Mouse (Mus musculus) heart, postnatal 36 days (tissue): ENCODE measurements around the gene Ms4a10. TPM values are rescaled to one million over a fixed set of nuclear protein-coding genes. Genes with fewer than 3 reads are reported as not detected.

Experiments
- DNase-seq, 2 experiments: peaks; one replicate each; pipeline ENCODE4 v3.0.0; 2021 to 2022
- intact Hi-C: fragments of 180-260 bp; cut with DNase I; formaldehyde crosslinking; loops from one replicate; pipeline ENCODE4 v1.15.1; 2025
- total RNA-seq, 2 experiments: library from RNA; stranded (reverse); gene quantifications; 2 replicates each; pipeline ENCODE4 v1.2.3; 2021

Ms4a10 gene
- not detected for total RNA-seq

GRCm38 (mm10) chr19:10974238-10974865 lies at the start of gene Ms4a10:
Ms4a10 (minus strand) TSS chr19:10974670.
- peak in 1 of 2 experiments; percentile 10 for DNase-seq
- intact Hi-C loops = no loop called here

GRCm38 (mm10) chr19:11022382-11022781 lies 47.9 kb upstream of the Ms4a10 start:
- intact Hi-C loops = no loop called here
- no peak for DNase-seq

DNA sequence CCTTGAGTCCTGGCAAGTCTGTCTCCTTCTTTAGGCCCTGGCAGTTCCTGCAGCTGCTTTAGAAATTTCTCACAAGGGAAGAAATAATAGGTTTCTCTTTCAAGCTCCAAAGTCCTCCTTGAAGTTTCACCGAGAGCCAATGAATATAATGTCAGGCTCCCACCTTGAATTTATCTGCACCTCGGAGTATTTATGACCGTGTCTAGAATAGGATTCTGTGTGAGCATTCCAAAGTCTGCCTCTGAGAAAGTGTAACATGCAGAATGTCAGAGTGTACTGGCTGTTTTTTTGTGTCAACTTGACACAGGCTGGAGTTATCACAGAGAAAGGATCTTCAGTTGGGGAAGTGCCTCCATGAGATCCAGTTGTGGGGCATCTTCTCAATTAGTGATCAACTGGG lies 43.4 kb upstream of the Ms4a10 start, which contains the start of gene Ms4a18:
Gene Ms4a18 (minus strand): TSS at position 141 of the 400 bp plus-strand sequence.
- intact Hi-C loops = no loop called here
- no peak for DNase-seq

GRCm38 (mm10) chr19:11017251-11017650 lies 42.8 kb upstream of the Ms4a10 start:
- intact Hi-C loops = no loop called here
- peak in 1 of 2 experiments; percentile 3 for DNase-seq

GRCm38 (mm10) chr19:11015998-11016397 lies 41.5 kb upstream of the Ms4a10 start:
- intact Hi-C loops = no loop called here

GRCm38 (mm10) chr19:11015468-11015867 lies 41.0 kb upstream of the Ms4a10 start:
- no peak for DNase-seq
- intact Hi-C loops = no loop called here

More at GRCm38 (mm10) chr19:11015998-11016397, 41.5 kb upstream of the Ms4a10 start:
- DNase-seq = no peak

GRCm38 (mm10) chr19:10993150-10993549 lies 18.7 kb upstream of the Ms4a10 start, which contains the start of gene Ms4a15:
Ms4a15 (minus strand) TSS chr19:10993250.
- no peak for DNase-seq
- intact Hi-C loops = no loop called here

DNA sequence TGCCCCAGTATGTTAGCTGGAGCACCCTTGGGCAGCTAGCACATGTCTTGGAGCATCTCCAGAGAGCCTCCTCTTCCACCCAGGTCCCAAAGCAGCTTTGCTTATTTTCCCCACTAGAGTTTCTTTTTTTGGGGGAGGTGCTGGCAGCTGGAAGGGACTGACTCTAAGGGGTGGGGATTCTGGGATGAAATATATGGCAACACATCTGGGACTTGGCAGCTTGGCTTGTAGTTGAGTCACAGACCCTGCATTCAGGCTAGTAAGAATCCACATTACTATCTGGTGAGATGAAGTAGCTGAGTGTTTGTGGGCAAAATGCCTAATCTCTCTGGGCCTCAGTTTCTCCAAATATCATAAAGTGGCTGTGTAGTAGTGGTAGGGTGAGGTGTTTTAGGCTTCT lies 17.4 kb upstream of the Ms4a10 start:
- no peak for DNase-seq
- intact Hi-C loops = no loop called here

DNA sequence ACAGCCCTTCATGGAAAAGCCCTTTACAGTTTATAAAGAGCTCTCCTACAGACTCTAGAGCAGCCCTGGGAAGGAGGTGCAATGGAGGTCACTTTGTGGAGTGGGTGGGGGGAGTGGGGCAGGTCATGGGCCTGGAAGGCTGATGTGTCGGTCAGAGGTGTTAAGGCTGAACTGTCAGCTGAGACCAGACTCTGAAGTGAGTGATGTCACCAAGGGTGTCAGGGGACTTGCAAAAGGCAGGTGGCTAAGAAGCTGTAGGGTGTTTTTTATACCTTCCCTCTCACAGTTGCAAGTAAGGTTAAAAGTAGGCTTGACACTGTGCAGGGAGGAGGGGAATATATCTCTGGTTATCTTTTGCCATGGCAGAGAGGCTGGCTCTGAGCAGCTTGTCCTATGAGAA lies 16.3 kb upstream of the Ms4a10 start:
- DNase-seq = no peak

DNA sequence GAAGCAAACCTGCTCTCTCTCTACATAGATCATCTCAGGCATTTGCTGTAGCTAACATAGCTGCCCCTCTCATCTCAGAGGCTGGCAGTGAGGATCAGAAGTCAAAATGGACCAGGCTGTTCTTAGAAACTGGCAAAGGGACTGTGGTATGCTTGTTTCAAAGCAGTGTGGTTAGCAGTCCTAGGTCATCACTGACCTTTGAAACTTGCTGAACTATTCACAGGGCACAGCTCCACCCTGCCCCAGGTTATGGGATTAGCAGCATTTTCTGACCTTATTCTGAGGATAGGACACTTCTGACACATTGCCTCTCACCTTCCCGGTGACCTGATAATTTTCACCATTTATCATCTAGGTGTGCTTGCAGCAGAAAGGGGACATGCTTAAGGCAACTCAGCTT lies 14.1 kb upstream of the Ms4a10 start:
- DNase-seq = no peak
- intact Hi-C loops = no loop called here

More for the DNA sequence above, 16.3 kb upstream of the Ms4a10 start:
- intact Hi-C loops = no loop called here

- intact Hi-C loops = no loop called here
- no peak for DNase-seq
Observed at GRCm38 (mm10) chr19:10985889-10986288, 11.4 kb upstream of the Ms4a10 start.

DNA sequence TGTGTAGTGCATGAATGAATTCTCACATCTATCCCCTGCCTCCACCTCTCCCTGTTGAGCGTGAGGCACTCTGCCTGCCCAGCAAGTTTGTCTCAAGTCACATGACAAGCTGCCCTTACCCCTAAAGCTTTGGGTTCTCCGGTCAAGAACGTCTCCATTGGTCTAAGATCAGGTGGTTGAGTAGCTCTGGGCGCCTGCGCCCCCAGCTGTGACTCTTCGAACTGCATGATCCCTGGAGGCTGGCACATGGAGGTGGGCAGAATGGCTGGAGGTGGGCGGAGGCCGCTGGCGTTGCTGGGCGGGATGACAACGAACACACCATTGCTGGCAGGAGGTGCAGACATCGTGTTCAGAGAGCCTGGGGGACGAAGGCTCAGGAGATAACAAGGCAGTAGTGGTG lies 10.1 kb upstream of the Ms4a10 start:
- intact Hi-C loops = no loop called here
- DNase-seq = no peak

GRCm38 (mm10) chr19:10983146-10983545 lies 8.7 kb upstream of the Ms4a10 start:
- intact Hi-C loops = no loop called here
- peak; percentile 25 to 63 for DNase-seq

DNA sequence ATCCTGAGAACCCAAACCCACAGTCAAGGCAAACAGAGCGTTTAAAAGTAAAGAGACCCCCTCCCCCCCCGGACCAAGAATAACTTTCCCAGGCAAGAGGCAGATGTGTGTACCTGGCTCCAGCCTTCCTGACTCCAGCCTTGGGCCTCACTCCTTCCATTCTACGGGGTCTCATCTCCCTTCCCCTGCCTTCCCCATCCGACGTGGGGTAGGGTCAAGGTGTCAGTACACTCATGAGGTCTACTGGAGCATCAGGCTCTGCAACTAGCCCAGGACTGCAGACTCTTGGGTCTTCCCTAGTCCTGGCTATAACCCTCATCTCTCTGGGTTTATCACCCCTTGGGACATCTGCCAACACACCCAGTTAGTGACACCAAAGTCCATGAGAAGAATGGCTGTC lies 5.7 kb upstream of the Ms4a10 start:
- no peak for DNase-seq
- intact Hi-C loops = no loop called here

DNA sequence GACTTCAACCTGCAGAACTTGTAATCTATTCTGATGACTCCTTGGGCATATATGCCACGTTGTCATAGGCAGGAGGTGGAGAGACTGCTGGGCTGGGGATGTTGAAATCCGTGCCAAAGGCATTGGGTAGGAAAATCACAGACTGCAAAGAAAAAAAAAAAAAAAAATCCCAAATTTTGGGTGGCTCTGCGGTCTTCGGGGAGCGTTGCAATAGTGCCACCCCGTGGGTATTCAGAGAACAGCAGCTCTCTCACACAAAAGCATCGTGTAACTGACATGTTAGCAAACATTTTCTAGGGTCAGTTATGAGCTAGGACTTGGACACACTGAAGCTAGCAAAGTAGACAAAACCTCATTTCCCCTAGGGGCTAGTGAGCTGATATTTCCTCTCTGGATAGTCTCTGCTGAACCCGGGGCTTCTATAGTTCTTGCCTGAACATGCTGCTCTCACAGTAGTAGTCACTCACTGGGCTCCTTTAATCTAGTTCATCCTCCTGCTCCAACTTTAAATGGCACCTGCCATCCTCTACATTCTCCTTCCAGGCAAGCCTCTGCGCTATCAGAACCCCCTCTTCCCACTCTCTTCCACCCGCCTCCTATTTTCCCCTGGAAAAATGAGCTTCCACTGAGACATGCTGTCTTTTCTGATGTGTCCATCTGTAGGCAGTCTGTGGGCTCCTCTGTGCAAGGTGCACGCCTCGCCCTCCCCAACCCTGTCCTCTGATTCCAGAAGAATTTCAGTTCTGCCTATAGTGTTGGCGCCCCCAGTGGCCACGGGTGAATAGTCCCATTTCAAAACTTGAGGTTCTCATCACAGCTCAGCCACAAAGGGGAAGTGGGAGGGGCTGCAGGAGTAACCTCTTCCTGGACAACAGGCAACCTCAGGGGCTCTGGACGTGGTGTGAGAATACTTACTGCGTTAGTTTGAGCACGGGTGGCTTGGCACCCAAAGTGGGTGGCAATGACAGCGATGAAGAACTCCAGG lies 5.0 kb upstream of the Ms4a10 start:
- peak; percentile 78 to 84 for DNase-seq
- intact Hi-C loops = loop anchor here (5.0 kb wide), 1 partner anchor 312 kb away; no protein-coding TSS in a partner anchor

DNA sequence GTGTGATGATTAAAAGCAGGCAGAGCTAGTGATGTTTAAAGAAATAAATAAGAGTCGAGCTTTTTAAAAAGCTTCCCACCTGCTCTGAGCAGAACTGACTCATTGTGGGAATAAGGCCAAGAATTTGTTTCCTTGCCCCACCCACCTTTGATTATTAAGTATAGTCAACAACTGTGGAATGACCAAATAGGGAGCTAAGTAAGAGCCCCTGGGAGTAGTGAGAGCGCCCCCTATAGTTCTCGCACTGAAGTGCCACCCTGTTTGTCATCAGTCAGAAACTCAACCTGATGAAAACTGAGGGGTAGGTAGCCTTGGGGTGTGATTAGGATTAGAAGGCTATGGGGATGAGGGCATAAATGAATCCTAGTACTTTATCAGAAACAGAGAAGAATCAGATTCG lies 1.8 kb upstream of the Ms4a10 start:
- peak in 1 of 2 experiments; percentile 40 for DNase-seq
- intact Hi-C loops = loop anchor here (5.0 kb wide), 1 partner anchor 309 kb away; no protein-coding TSS in a partner anchor

GRCm38 (mm10) chr19:10975187-10975586 lies 717 bp upstream of the Ms4a10 start:
- intact Hi-C loops = loop anchor here (5.0 kb wide), 1 partner anchor 308 kb away; no protein-coding TSS in a partner anchor
- DNase-seq = no peak

DNA sequence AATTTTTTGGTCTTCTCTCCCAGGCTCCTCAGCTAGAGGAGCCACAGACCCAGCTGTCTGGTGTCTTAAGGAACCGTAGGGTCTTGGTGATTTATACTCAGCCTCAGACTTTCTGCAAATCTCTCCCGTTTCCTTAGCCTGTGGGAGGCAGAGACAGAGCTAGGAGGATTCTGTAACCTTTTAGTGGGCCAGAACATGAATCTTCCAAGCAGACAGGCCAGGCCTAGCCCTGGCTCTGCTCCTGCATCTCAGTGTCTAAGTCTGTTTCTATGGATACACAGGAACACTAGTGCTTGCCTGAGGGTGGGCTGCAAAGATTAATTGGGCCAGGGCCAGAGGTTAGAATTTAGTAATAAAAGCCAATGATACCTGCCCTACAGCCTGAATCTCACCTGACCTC lies 1.3 kb downstream of the Ms4a10 start:
- no peak for DNase-seq
- intact Hi-C loops = no loop called here

GRCm38 (mm10) chr19:10972660-10973059 lies 1.8 kb downstream of the Ms4a10 start:
- intact Hi-C loops = no loop called here
- no peak for DNase-seq

DNA sequence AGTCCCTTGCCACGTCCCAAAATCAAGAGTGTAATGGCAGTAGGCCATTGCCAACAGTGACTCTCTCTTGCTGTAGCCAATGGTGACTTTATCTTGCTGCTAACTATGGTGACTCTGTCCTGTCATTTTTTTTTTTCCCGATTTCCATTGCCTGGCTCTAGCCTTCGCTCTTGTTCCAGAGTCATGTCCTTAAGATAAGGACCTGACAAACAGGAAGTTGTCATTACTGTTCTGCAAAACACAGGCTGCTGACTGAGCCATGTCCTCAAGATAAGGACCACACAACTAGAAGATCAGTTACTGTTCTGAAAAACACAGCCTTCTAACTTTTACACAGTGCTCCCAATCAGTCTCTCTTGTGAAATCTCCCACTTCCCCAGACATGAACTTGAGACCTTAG lies 4.0 kb downstream of the Ms4a10 start:
- intact Hi-C loops = no loop called here
- no peak for DNase-seq

- DNase-seq = no peak
- intact Hi-C loops = no loop called here
Observed at GRCm38 (mm10) chr19:10968578-10968977, 5.9 kb downstream of the Ms4a10 start.
